Mouse (Mus musculus) adrenal gland, adult (tissue): ENCODE data around the gene Smad3.

ENCODE experiments used
- DNase-seq, 2 experiments: peaks; one replicate each; pipeline ENCODE4 v3.0.0; 2022 to 2023; ENCODE audit warnings: low spot score in 1 of 2; ENCODE audit not compliant: inconsistent age in 2 of 2

Smad3 gene

GRCm38 (mm10) chr9:63722918-63723317 lies 34.9 kb downstream of the Smad3 start:
- no peak for DNase-seq

- no peak for DNase-seq
Observed at GRCm38 (mm10) chr9:63722350-63722749, 35.4 kb downstream of the Smad3 start.

DNA sequence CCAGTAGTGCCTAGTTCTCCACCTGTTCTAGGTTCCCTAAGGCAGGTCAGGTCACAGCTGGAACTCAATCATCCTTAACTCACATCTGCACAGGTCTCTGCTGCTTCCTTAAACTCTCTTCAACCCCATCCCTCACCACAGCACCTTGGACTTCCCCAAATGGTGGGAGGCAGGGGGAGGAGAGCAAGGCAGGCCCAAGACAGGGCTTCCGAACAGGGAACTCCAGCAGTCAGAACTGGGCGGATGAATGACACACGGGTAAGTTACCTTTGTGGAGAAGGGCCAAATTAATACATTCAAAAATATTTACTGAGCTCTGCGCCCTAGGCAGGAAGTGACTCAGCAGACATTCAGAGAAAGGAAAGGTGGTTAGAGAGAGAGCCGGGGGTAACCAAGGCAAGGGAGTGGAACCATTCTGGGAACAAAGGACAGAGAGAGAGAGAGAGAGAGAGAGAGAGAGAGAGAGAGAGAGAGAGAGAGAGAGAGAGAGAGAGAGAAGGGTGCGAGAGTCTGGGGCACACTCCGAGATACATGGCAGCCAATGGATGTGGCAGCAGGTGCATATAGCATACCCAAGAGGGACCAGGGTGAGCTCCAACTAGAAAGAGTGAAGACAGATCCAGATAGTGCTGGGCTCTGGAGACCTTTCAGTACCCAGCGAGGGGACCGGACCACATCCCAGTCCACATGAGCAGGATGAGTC lies 36.1 kb downstream of the Smad3 start:
- no peak for DNase-seq

DNA sequence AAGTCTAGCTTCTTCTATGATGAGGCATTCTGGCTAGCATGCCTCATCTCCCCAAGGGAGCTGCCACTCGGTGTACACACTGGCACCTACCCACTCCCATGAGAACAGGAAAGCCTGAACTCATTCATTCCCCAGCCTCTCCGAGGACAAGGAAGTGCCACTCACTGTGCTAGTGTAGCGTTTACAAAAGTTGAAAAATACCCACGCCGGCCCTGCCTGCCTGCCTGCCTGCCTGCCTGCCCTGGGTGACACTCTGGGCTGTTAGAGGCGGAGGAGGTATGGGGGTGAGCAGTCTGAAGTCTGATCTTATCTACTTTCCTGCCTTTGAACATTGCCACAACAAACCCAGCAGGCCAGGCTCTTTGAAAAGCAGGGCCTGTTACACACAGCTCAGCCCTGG lies 37.1 kb downstream of the Smad3 start:
- DNase-seq = no peak

GRCm38 (mm10) chr9:63719770-63720440 lies 37.9 kb downstream of the Smad3 start:
- peak; percentile 56 to 81 for DNase-seq

DNA sequence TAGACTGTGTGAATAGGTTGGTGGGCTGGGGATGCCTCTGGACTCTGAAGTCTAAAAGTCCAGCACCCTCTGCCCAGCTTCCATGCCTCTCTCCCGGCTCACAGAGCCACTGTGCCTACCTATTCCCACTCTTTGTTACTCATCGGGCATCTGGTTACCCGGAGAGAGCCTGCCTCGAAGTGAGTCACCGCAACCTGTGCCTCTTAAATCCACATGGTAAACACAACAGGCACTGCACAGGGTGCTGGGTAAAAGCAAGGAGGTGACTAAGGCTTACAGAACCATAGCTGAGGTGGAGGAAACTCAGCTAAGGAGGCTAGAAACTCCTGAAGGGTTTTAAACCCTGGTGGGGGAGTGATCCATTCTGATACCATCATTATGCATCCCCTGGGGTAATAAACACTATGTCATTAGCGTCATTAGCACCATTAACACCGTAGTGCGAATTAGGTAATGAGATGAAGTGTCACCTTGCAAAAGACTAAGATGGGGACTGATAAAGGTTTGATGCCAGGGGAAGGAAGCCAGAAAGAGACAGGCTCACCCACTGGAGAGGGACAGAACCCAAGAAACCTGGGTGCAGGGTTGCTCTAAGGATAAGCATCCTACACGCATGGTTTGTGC lies 38.9 kb downstream of the Smad3 start:
- DNase-seq = peak in 1 of 2 experiments; percentile 54

GRCm38 (mm10) chr9:63718170-63718569 lies 39.6 kb downstream of the Smad3 start:
- DNase-seq = peak in 1 of 2 experiments; percentile 32

- DNase-seq = peak in 1 of 2 experiments; percentile 71
Observed at GRCm38 (mm10) chr9:63717474-63718005, 40.3 kb downstream of the Smad3 start.

- peak; percentile 87 to 91 for DNase-seq
Observed at GRCm38 (mm10) chr9:63716150-63717138, 41.4 kb downstream of the Smad3 start.

- DNase-seq = no peak
Observed at GRCm38 (mm10) chr9:63714572-63714971, 43.2 kb downstream of the Smad3 start.

GRCm38 (mm10) chr9:63712838-63713237 lies 45.0 kb downstream of the Smad3 start:
- peak in 1 of 2 experiments; percentile 73 for DNase-seq

DNA sequence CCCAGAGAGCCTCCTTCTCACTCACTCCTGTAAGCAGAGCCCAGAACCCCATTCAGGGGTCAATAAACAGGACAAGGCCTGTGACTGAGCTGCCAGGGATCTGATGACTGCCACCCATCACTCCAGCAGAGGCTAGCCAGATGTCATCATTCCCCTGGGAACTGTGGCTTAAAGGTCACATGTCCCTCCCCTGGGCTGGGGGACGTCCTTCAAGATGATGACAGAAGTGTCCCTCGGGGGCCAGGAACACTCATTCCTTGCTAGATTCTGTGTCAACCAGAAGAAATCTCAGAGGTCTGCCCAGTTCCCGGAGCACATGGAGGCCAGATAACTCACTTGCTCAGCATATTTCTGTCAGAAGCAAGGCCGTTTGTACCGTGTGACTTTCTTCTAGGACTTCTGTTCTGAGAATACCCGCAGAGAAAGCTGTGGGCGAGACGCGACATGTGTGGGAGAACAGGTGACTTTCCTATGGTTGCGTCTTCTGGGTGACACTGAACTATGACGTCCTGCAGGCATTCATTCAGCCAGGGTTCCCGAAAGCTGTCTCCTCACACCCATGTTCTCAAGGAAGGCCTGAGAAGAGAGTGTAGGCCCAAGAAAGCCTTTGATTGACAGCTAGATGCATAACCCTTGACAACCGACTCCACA lies 46.1 kb downstream of the Smad3 start:
- peak; percentile 91 to 93 for DNase-seq

DNA sequence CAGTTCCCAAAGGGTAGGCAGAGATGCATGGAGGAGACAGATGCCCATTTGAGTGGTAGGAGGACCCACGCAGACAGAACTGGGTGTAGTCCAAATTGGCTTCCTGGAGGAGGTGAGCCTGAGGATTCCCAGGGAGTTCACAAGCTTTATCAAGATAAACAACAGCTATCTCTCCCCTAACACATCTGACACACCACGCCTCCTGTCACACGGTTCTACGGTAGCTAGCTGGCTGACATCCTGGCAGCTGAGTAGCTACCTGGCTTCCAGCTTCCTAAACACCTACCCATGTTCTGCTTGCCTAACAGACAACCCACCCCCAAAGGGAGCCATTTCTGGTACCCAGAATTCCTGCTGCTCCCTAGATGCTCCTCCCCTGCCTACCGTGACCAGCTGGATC lies 47.9 kb downstream of the Smad3 start:
- DNase-seq = no peak

DNA sequence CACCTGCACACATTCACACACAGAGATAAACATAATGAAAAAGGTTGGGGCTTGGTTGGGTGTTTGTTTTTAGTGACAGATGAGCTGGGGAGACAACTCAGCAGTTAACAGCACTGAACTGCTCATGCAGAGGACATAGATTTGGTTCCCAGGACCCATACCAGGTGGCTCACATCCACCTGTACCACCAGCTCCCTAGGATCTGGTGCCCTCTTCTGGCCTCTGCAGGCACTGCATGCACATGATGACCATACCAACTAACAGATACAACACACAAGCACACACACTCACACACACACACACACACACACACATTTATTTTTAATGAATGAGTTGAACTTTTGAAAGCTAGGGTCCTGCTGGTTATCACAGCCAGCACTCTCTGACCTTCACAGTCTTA lies 48.5 kb downstream of the Smad3 start:
- DNase-seq = no peak

DNA sequence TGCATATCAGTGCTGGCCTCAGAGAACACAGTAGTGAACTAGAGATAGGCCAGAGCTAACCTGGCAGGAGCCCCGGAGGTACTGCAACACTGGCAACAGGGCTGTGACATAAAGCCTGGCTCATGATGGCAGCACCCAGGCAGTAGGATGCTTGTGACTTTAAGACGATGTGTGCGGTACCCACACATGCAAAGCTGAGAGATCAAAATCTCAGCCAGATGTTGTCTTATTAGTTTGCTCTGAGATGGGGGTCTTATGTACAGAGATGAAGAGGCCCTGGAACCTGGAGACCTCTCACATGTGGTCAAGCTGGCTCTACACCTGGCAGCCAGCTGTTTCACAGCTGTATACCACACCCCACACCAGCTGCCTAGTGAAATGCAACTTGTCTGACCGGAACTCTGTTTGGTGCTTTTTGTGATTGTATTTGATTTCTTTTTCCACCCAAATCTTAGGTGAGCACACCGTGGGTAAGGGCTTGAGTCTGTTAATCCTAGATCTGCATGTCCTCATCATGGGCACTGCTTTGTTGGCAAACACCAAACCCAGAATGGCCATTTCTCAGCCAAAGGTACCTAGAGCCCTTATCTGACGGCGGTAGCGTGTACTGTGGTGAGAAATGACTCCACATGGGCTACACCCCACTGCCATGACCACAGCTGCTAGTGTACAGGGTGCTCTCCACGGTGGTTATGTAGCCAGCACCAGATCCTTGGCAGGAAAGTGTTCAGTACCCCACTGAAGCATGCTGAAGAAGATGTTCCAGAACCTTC lies 49.8 kb downstream of the Smad3 start:
- no peak for DNase-seq

DNA sequence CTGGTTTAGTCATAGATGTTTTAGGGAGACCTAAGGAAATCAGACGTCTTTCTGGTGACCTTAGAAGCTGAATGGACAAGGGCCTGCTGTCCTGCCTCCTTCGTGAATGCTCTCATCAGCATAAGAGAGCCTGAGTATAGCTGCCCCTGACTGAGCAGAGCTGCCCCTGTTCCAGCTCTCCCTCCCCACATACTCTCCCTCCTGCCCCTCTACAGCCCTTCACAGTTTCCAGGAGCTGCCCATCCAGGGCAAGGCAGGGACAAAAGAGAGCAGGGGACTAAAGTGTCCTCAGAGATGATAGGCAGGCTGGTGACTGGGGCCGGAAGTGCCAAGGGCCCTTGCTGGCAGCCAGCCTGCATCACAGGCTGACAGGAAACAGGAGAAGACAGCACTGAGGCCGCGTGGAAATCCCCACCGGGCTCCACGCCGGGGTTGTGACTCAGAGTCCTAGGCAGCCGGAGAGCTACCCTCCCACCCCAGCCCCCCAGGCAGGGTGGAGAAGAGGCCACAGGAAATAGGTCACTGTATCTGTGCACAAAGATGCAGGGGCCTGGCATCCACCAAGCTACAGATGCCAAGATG lies 51.6 kb downstream of the Smad3 start:
- peak; percentile 89 to 93 for DNase-seq

DNA sequence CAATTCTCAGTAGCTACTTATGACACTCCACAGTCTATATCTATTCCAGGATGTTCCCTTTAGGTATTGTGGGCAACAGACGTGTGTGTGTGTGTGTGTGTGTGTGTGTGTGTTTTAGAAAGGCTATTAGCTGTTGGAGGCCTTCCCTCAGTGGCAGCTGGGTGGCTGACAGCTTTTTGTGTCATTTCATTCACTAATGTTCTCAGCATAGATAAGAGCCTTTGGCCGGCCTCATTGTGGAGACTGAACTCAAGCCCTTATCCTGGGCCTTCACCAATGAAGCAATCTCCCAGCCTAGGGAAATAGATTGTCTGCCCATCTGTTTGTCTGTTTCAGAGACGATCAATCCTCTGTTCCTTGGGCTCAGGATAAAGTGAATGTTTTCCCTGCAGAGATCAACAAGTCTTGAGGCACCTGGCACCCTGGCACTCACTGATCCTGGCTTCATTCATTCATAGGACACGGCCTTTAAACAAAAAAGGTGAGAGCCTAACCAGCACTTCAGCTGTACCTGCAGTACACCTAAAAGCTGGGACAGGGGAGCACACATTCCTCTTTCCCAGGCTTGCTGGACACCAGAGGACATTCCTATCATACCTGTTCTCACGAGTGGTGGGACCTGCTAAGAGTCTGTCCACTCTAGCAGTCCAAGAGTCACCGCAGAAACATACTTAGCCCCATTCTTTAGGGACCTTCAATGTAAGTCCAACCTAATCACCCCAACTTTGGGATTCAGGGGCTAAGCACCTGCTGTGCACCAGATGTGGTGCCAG lies 52.6 kb downstream of the Smad3 start:
- peak in 1 of 2 experiments; percentile 13 for DNase-seq

DNA sequence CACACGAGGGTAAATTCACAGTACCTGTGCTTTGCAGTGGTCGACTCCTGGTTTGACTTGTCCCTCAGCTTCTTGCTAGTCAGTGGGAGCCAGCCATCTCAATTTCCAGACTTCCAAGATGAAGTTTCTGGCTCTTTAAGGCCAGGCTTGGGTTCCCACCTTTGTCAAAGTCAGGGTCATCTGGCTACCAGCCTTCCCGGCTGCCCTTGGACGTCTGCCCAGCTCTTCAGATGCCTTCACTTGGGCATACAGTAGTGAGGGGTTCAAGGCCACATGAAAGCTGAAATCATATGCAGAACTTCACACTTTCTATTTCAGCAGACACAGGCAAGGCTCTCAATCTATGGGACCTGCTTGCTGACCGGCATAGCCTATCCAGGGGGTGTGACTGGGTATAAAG lies 53.7 kb downstream of the Smad3 start:
- peak; percentile 83 to 91 for DNase-seq
